Mouse (Mus musculus) hindbrain, embryonic 16.5 days (tissue): Measurements from ENCODE around the gene Hal. TPM values are rescaled to one million over a fixed set of nuclear protein-coding genes. Genes with fewer than 3 reads are reported as not detected.

ENCODE experiments used
- ATAC-seq: fragments of 200-750 bp; cut with Nextera tagmentation; 2 replicates; pipeline ENCODE4 v1.8.0; 2017; ENCODE audit warnings: moderate TSS enrichment, moderate library complexity
- H3K27ac ChIP-seq: fragments of 300-500 bp; sonication (generic); 2 replicates; pipeline ENCODE4 v1.5.1; 2014; ENCODE audit warnings: low read depth, mild to moderate bottlenecking, control low read depth, low read length, moderate library complexity
- H3K27me3 ChIP-seq: fragments of 300-500 bp; sonication (generic); replicated peaks from 2 replicates; pipeline ENCODE4 v1.6.1; 2014; ENCODE audit warnings: low read length; ENCODE audit not compliant: control insufficient read depth, insufficient read depth
- H3K36me3 ChIP-seq: fragments of 300-500 bp; sonication (generic); 2 replicates; pipeline ENCODE4 v1.6.1; 2014; ENCODE audit warnings: mild to moderate bottlenecking, low read length, moderate library complexity, mixed read lengths; ENCODE audit not compliant: control insufficient read depth, insufficient read depth
- H3K4me1 ChIP-seq: fragments of 300-500 bp; sonication (generic); 2 replicates; pipeline ENCODE4 v1.6.1; 2014; ENCODE audit warnings: low read depth, low read length; ENCODE audit not compliant: control insufficient read depth, insufficient read depth
- H3K4me2 ChIP-seq: fragments of 300-500 bp; sonication (generic); 2 replicates; pipeline ENCODE4 v1.6.1; 2014; ENCODE audit warnings: mild to moderate bottlenecking, low read length, control low read depth, moderate library complexity
- H3K4me3 ChIP-seq: fragments of 300-500 bp; sonication (generic); 2 replicates; pipeline ENCODE4 v1.5.1; 2014; ENCODE audit warnings: mild to moderate bottlenecking, low read length, control low read depth, moderate library complexity
- H3K9ac ChIP-seq: fragments of 300-500 bp; sonication (generic); 2 replicates; pipeline ENCODE4 v1.6.1; 2014; ENCODE audit warnings: low read depth, mild to moderate bottlenecking, control low read depth, low read length, moderate library complexity
- H3K9me3 ChIP-seq: fragments of 300-500 bp; sonication (generic); 2 replicates; pipeline ENCODE4 v1.6.1; 2014; ENCODE audit warnings: mild to moderate bottlenecking, low read length, moderate library complexity; ENCODE audit not compliant: control insufficient read depth
- WGBS: fragments of 180-500 bp; shearing (Covaris S2); extraction: QIAGEN DNeasy Blood & Tissue Kit; methylation state at CpG from one replicate; pipeline ENCODE4 v1.1.7; 2014; 5-methylcytosine and 5-hydroxymethylcytosine counted together
- polyA plus RNA-seq: library from polyadenylated mRNA; unstranded; fragments of >200 nt; fragmentation: Nextera tagmentation; extraction: Ambion mirVana; gene quantifications from 2 replicates; pipeline ENCODE4 v1.2.1, GENCODE M21; 2015

Hal gene
- polyA plus RNA-seq, 1 experiment from 2014 or later = 0.09 TPM

DNA sequence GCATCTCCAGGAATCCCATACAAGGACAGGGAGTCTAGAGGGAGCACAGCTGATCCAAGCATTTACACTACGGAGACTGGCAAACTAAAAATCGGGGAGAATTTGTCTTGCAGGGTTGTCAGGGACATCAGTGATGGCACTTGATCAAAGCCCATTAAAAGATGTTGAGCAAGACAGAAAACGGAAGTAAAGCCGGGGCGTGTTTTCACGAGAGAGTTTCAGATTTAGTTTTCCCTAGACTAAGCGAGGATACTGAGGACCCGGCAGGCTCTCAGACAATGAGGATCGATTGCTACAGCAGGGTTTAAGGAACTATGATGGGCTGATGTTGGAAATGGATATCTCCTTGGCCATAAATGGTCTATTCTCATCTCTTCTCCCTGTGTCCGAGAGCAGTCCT, 78.5 kb downstream of the Hal start:
- H3K4me2 ChIP-seq = no peak overlapping the region
- H3K27me3 ChIP-seq = no peaks in the 10 kb centered on the region
- 93% methylated on average over 10 of the region's 10 CpGs for WGBS
- ATAC-seq = no peak
- H3K4me3 ChIP-seq = no peak overlapping the region
- H3K27ac ChIP-seq = no peak overlapping the region
- H3K36me3 ChIP-seq = no peaks in the 10 kb centered on the region
- H3K4me1 ChIP-seq = no peaks in the 10 kb centered on the region
- no peaks in the 10 kb centered on the region for H3K9me3 ChIP-seq
- H3K9ac ChIP-seq = no peak overlapping the region

- Histone ChIP-seq H3K27me3 (no peaks in the 10 kb centered on the region), H3K4me3 (no peak overlapping the region), H3K9me3 (no peaks in the 10 kb centered on the region), H3K4me2 (no peak overlapping the region), H3K36me3 (no peaks in the 10 kb centered on the region), H3K4me1 (no peaks in the 10 kb centered on the region), H3K9ac (no peak overlapping the region), H3K27ac (no peak overlapping the region)
- 91% methylated on average over 11 of the region's 11 CpGs for WGBS
- ATAC-seq = no peak
These were observed 79.4 kb downstream of the Hal start for GRCm38 (mm10) chr10:93567841-93568566.

- Histone ChIP-seq H3K36me3 (no peaks in the 10 kb centered on the region), H3K27me3 (no peaks in the 10 kb centered on the region), H3K27ac (no peak overlapping the region), H3K9ac (no peak overlapping the region), H3K4me3 (no peak overlapping the region), H3K9me3 (no peaks in the 10 kb centered on the region), H3K4me1 (no peaks in the 10 kb centered on the region), H3K4me2 (no peak overlapping the region)
- ATAC-seq = no peak
- WGBS = 90% methylated on average over 6 of the region's 6 CpGs
These were observed 80.1 kb downstream of the Hal start for GRCm38 (mm10) chr10:93568671-93569070.

Other genes with a start within 250 kb of the Hal start
- gene Elk3, start 177.6 kb upstream of the Hal start, polyA plus RNA-seq = 4.1 and 8.8 TPM in 2 replicates
- 89.8 and 92.4 TPM in 2 replicates for gene Lta4h, start 35.4 kb upstream of the Hal start, polyA plus RNA-seq
- gene Amdhd1, start 51.3 kb downstream of the Hal start, polyA plus RNA-seq = 0.10 and 0.18 TPM in 2 replicates
- gene Ccdc38, start 51.9 kb downstream of the Hal start, polyA plus RNA-seq = 0.19 and 0.55 TPM in 2 replicates
- 48.3 and 54.7 TPM in 2 replicates for gene Snrpf, start 100.9 kb downstream of the Hal start, polyA plus RNA-seq
- gene Ntn4, start 151.9 kb downstream of the Hal start, polyA plus RNA-seq = 0.81 and 1.4 TPM in 2 replicates